Mouse (Mus musculus) thymus, postnatal 14 days (tissue): ENCODE data around the gene Mrps25.

Experiments used
- DNase-seq: peaks from one replicate; pipeline ENCODE4 v3.0.0; 2021

The Mrps25 gene

GRCm38 (mm10) chr6:92124547-92124946 is 59.3 kb downstream of the Mrps25 start:
- no peak for DNase-seq
